Mouse (Mus musculus) kidney, embryonic 14.5 days (tissue): Measurements from ENCODE around the gene Dlec1. TPM values are rescaled to one million over a fixed set of nuclear protein-coding genes. Genes with fewer than 3 reads are reported as not detected.

Experiments
- ATAC-seq: fragments of 200-750 bp; cut with Nextera tagmentation; 2 replicates; pipeline ENCODE4 v1.8.0; 2017; ENCODE audit warnings: moderate number of reproducible peaks, mild to moderate bottlenecking, moderate TSS enrichment, moderate library complexity; ENCODE audit not compliant: low FRiP score, low TSS enrichment
- H3K27ac ChIP-seq: fragments of 300-500 bp; sonication (generic); 2 replicates; pipeline ENCODE4 v1.5.1; 2014; ENCODE audit warnings: low read depth, mild to moderate bottlenecking, low read length, moderate library complexity, mixed read lengths
- H3K27me3 ChIP-seq: fragments of 300-500 bp; sonication (generic); 2 replicates; pipeline ENCODE4 v1.6.1; 2014; ENCODE audit warnings: mild to moderate bottlenecking, low read length; ENCODE audit not compliant: control insufficient read depth, insufficient read depth
- H3K36me3 ChIP-seq: fragments of 300-500 bp; sonication (generic); 2 replicates; pipeline ENCODE4 v1.6.1; 2014; ENCODE audit warnings: low read length, mixed read lengths; ENCODE audit not compliant: control insufficient read depth, insufficient read depth
- H3K4me1 ChIP-seq: fragments of 300-500 bp; sonication (generic); 2 replicates; pipeline ENCODE4 v1.6.1; 2014; ENCODE audit warnings: low read length, mixed read lengths; ENCODE audit not compliant: control insufficient read depth, insufficient read depth
- H3K4me2 ChIP-seq: fragments of 300-500 bp; sonication (generic); replicated peaks from 2 replicates; pipeline ENCODE4 v1.6.1; 2014; ENCODE audit warnings: low read depth, mild to moderate bottlenecking, low read length
- H3K4me3 ChIP-seq: fragments of 300-500 bp; sonication (generic); 2 replicates; pipeline ENCODE4 v1.5.1; 2014; ENCODE audit warnings: mild to moderate bottlenecking, low read length
- H3K9ac ChIP-seq: fragments of 300-500 bp; sonication (generic); 2 replicates; pipeline ENCODE4 v1.6.1; 2014; ENCODE audit warnings: low read depth, mild to moderate bottlenecking, low read length, moderate library complexity
- H3K9me3 ChIP-seq: fragments of 300-500 bp; sonication (generic); 2 replicates; pipeline ENCODE4 v1.6.1; 2016; ENCODE audit warnings: low read length; ENCODE audit not compliant: control insufficient read depth
- WGBS: fragments of 180-500 bp; shearing (Covaris S2); extraction: QIAGEN DNeasy Blood & Tissue Kit; methylation state at CpG from one replicate; pipeline ENCODE4 v1.1.7; 2014; 5-methylcytosine and 5-hydroxymethylcytosine counted together
- polyA plus RNA-seq: library from polyadenylated mRNA; unstranded; fragments of >200 nt; fragmentation: Nextera tagmentation; extraction: Ambion mirVana; gene quantifications from 2 replicates; pipeline ENCODE4 v1.2.1, GENCODE M21; 2014

Gene Dlec1
- polyA plus RNA-seq: 2.4 and 3.2 TPM in 2 replicates

DNA sequence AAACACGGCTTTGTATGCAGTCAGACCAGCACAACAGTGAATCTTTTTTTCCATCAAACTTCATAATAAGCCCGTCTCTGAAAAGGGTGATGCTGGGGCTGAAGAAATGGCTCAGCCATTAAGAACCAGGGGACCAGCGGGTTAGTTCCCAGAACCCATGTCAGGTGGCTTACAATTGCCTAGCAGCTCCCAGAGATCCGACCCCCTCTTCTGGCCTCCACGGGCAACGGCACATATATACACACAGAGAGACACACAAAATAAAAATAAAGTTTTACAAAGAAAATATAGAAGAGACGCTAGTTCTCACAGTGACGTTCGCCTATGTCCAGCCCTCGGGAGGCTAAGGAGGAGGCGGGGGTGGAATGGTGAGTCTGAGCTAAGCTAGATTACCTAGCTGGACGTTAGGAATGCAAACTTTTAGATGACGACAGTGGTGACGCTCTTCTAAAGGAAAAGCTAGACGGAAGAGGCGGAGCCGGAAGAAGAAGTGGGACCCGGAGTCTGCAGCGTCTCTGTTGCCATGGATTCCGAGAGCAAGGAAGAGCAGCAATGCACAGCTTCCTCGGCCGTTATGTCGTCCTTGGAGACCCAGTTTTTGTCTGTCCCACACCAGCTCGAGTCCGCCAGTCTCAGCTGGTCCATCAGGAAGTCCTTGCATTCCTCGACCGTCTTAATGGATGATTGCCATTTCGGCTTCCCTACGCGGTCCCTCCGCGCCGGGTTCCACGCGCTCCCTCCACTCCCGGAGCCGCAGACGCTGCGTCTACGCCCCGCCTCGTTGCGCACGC, at the start of gene Dlec1:
Gene Dlec1, plus strand, starts transcription at position 487 of the 791 bp plus-strand sequence.
- no peaks in the 10 kb centered on the region for H3K9me3 ChIP-seq
- H3K27me3 ChIP-seq: no peaks in the 10 kb centered on the region
- peak; percentile 88 for ATAC-seq
- H3K9ac ChIP-seq: peak within 1 kb of the TSS; percentile 50
- H3K4me1 ChIP-seq: peaks cover 8% of the 10 kb centered on the region; the same call in 1 of the 2 replicates
- peak within 1 kb of the TSS; percentile 71 for H3K4me3 ChIP-seq
- WGBS: 3% methylated on average over 44 of the region's 44 CpGs
- no peaks in the 10 kb centered on the region for H3K36me3 ChIP-seq
- peak within 1 kb of the TSS; percentile 89 for H3K4me2 ChIP-seq
- H3K27ac ChIP-seq: no peak within 1 kb of the TSS

DNA sequence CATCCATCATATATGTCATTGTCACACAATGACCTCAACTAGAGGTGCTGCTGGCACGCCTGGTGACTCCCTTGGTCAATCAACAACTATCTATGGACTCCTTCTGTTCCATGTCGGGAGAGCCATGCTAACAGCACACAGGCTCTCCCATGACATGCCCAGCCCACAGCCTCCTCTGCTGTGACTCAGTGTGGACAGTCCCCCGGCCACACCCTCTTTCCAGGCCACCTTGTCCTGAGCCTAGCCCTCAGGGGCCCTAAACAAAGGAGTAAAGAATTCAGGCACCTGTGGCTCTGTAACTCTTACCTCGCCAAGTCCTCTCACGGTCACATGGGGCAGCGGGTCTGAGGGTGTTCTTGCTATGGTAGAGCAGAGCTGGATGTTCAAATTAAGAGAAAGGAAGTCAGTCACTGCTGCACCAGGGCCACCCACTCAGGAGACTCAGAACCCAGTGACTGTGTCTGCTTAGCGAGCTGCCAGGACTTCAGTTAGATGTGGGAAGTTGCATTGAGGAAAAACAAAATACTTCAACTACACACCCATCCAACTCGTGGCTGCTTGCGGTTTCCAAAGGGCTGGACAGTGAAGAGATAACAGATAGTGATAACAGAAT, 48.2 kb upstream of the Dlec1 start:
- no peak for ATAC-seq
- Histone ChIP-seq H3K4me3 (no peak overlapping the region), H3K27me3 (no peaks in the 10 kb centered on the region), H3K9ac (no peak overlapping the region), H3K36me3 (no peaks in the 10 kb centered on the region), H3K27ac (no peak overlapping the region), H3K4me2 (peak overlapping the region; percentile 67), H3K4me1 (peaks cover 27% of the 10 kb centered on the region; the same call in 1 of the 2 replicates), H3K9me3 (no peaks in the 10 kb centered on the region)
- 74% methylated on average over 9 of the region's 9 CpGs for WGBS

DNA sequence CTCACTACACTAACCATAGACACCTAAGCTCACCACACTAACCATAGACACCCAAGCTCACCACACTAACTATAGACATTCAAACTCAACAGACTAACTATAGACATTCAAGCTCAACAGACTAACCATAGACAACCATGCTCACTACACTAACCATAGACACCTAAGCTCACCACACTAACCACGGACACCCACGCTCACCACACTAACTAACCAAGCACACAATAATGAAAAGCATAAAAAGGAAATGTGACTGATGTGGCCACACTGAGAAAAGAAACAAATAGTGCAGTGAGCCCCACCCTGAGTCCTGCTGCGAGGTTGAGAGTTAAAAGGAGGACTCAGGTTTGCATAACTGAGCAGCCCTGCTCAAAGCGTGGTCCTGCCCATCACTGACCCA, 46.9 kb upstream of the Dlec1 start:
- no peak overlapping the region for H3K4me2 ChIP-seq
- no peaks in the 10 kb centered on the region for H3K27me3 ChIP-seq
- H3K4me3 ChIP-seq: no peak overlapping the region
- H3K9me3 ChIP-seq: no peaks in the 10 kb centered on the region
- ATAC-seq: no peak
- no peak overlapping the region for H3K27ac ChIP-seq
- H3K36me3 ChIP-seq: no peaks in the 10 kb centered on the region
- 88% methylated on average over 4 of the region's 4 CpGs for whole genome bisulfite sequencing
- H3K4me1 ChIP-seq: peaks cover 27% of the 10 kb centered on the region; the same call in 1 of the 2 replicates
- H3K9ac ChIP-seq: no peak overlapping the region

- Histone ChIP-seq H3K9me3 (no peaks in the 10 kb centered on the region), H3K4me3 (no peak overlapping the region), H3K4me2 (no peak overlapping the region), H3K4me1 (peaks cover 9% of the 10 kb centered on the region; the same call in 1 of the 2 replicates), H3K36me3 (no peaks in the 10 kb centered on the region), H3K27ac (no peak overlapping the region), H3K27me3 (no peaks in the 10 kb centered on the region), H3K9ac (no peak overlapping the region)
- WGBS: 85% methylated on average over 7 of the region's 7 CpGs
- ATAC-seq: no peak
Observed at GRCm38 (mm10) chr9:119058245-119058644, 44.0 kb upstream of the Dlec1 start.

DNA sequence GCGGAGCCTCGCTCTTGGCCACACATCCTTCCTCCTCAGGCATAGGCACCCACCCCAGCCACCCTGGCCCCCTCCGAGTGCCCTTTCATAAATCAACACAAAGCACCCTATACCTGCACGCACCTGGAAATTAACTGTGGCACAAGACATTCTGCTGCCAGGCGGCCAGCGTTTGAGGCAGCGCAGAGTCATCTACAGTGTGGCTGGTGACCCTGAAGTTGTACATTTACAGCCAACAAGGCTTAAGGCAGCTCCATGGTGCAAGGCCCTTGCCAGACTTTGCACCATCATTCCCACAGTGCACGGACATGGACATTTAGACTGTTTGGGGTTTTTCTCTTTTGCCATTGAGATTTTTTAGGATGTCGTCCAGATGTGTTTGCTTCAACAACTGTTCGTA, 41.6 kb upstream of the Dlec1 start:
- H3K4me3 ChIP-seq: no peak overlapping the region
- WGBS: 89% methylated on average over 10 of the region's 10 CpGs
- no peak overlapping the region for H3K4me2 ChIP-seq
- no peaks in the 10 kb centered on the region for H3K27me3 ChIP-seq
- H3K27ac ChIP-seq: no peak overlapping the region
- ATAC-seq: no peak
- H3K9me3 ChIP-seq: no peaks in the 10 kb centered on the region
- H3K4me1 ChIP-seq: peaks cover 9% of the 10 kb centered on the region; the same call in 1 of the 2 replicates
- H3K9ac ChIP-seq: no peak overlapping the region
- H3K36me3 ChIP-seq: no peaks in the 10 kb centered on the region

DNA sequence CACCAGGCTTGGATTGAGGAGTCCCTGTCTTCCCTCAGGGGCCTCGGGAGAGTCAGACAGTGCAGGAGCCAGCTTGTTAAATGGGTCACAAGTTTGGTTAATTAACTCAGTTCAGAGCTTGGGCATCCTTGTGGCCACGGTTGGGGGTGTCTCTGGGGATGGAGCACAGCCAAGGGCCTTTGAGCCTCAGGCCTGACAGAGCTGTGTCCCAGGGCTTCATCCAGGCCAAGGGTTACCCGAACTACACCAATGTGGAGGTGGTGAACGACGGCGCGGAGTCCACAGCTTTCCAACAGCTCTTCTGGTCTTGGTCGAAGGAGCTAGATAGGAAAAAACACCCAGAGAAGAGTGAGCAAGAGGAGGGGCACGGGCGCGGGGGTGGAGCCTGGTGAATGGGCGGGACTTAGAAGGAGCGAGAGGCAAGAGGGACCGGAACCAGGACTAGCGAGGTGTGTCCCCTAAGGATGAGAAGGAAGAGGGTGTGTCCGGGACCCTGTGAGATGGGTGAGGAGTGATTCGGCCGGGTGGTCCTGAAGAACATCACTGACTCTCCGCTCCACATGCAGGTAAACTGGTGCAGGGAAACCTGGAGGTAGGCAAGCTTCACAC, 39.1 kb upstream of the Dlec1 start:
- H3K9me3 ChIP-seq: no peaks in the 10 kb centered on the region
- no peaks in the 10 kb centered on the region for H3K36me3 ChIP-seq
- 30% methylated on average over 19 of the region's 19 CpGs for WGBS
- H3K27ac ChIP-seq: no peak overlapping the region
- H3K4me2 ChIP-seq: no peak overlapping the region
- peak; percentile 1; the same call in 1 of the 2 replicates for ATAC-seq
- H3K27me3 ChIP-seq: no peaks in the 10 kb centered on the region
- peaks cover 9% of the 10 kb centered on the region; the same call in 1 of the 2 replicates for H3K4me1 ChIP-seq
- no peak overlapping the region for H3K9ac ChIP-seq
- H3K4me3 ChIP-seq: no peak overlapping the region

DNA sequence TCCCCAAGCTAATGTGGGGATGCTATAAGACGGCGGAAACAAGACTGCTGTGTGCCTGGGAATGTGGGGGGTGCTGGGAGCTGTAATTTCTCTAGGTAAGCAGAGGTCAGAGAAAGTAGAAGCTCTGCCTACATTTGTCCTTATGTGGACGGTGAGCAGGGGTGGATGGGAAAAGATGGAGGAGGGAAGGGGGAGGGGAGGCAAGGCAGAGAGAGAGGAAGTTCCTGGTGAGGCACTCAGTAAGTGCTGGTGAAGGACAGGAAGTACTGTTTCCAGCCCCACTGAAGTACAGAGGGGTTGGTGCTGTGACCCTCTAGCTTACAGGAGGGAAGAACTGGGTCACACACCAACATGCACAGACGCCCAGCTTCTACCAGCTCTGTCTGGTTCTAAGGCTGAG, 38.0 kb upstream of the Dlec1 start:
- no peak for ATAC-seq
- Histone ChIP-seq H3K27me3 (no peaks in the 10 kb centered on the region), H3K4me3 (no peak overlapping the region), H3K9me3 (no peaks in the 10 kb centered on the region), H3K4me2 (no peak overlapping the region), H3K27ac (no peak overlapping the region), H3K9ac (no peak overlapping the region), H3K4me1 (peaks cover 9% of the 10 kb centered on the region; the same call in 1 of the 2 replicates), H3K36me3 (no peaks in the 10 kb centered on the region)
- WGBS: 63% methylated on average over 4 of the region's 4 CpGs

DNA sequence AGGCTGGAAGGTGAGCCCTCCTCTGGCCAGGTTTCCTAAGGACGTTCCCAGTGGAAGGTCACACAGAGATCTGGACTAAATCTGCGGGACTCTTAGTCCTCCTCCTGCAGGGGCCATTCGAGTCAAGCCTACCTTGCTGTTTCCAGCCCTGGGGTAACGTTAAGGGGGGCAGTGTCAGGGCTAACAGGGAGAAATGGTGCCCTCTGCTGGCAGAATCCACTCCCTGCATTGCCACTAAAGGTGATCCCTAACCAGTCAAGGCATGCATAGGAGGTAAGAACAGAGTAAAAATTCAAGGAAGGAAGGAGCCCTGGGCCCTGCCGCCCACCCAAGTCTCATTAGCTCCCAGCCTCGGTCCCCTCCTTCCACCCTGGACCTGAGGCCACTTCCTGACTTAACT, 34.7 kb upstream of the Dlec1 start:
- ATAC-seq: peak; percentile 32; the same call in 1 of the 2 replicates
- H3K4me3 ChIP-seq: no peak overlapping the region
- H3K9ac ChIP-seq: no peak overlapping the region
- H3K4me1 ChIP-seq: peaks cover 9% of the 10 kb centered on the region; the same call in 1 of the 2 replicates
- no peaks in the 10 kb centered on the region for H3K9me3 ChIP-seq
- WGBS: 2% methylated on average over 6 of the region's 6 CpGs
- H3K36me3 ChIP-seq: 0 out of 2 replicates have a peak, but pooled peaks cover 8% of the 10 kb centered on the region
- H3K27me3 ChIP-seq: no peaks in the 10 kb centered on the region
- no peak overlapping the region for H3K27ac ChIP-seq
- no peak overlapping the region for H3K4me2 ChIP-seq
